Mouse (Mus musculus): ENCODE data around the gene Frat2. TPM values are rescaled to one million over a fixed set of nuclear protein-coding genes. Genes with fewer than 3 reads are reported as not detected.

Gene Frat2
- polyA plus RNA-seq (2014; fragmentation: Nextera tagmentation; extraction: Ambion mirVana): 6.4 and 6.5 TPM in 2 replicates

- WGBS: under 1% methylated on average over 72 of the region's 72 CpGs
- Histone ChIP-seq H3K27ac (ENCODE audit: low read depth) (peak within 1 kb of the TSS; percentile 92), H3K9me3 (ENCODE audit: control insufficient read depth, low read length) (no peaks in the 10 kb centered on the region), H3K4me2 (ENCODE audit: low read length) (peak within 1 kb of the TSS; percentile 91), H3K9ac (ENCODE audit: low read length) (peak within 1 kb of the TSS; percentile 74), H3K4me3 (ENCODE audit: low read depth, low read length) (peak within 1 kb of the TSS; percentile 67), H3K4me1 (replicated peaks; ENCODE audit: control insufficient read depth, insufficient read depth, low read length) (peaks cover 8% of the 10 kb centered on the region), H3K36me3 (ENCODE audit: control insufficient read depth, insufficient read depth, low read length) (no peaks in the 10 kb centered on the region), H3K27me3 (replicated peaks; ENCODE audit: control insufficient read depth, insufficient read depth, low read length) (no peaks in the 10 kb centered on the region)
- peak; percentile 96 for DNase-seq (ENCODE audit: low spot score)
- ATAC-seq (replicated peaks; ENCODE audit: low FRiP score, low TSS enrichment, low read depth): peak; percentile 97
Observed at GRCm38 (mm10) chr19:41847992-41848851, at the start of gene Frat2. Gene Frat2, minus strand, starts transcription at chr19:41848132.

- Histone ChIP-seq H3K9me3 (ENCODE audit: control insufficient read depth, low read length) (no peaks in the 10 kb centered on the region), H3K4me1 (replicated peaks; ENCODE audit: control insufficient read depth, insufficient read depth, low read length) (peaks cover 9% of the 10 kb centered on the region), H3K36me3 (ENCODE audit: control insufficient read depth, insufficient read depth, low read length) (peaks cover 3% of the 10 kb centered on the region; the same call in 1 of the 2 replicates), H3K4me3 (ENCODE audit: low read depth, low read length) (peak overlapping the region; percentile 62), H3K27me3 (replicated peaks; ENCODE audit: control insufficient read depth, insufficient read depth, low read length) (no peaks in the 10 kb centered on the region), H3K27ac (ENCODE audit: low read depth) (no peak overlapping the region), H3K9ac (ENCODE audit: low read length) (peak overlapping the region; percentile 33; the same call in 1 of the 2 replicates), H3K4me2 (ENCODE audit: low read length) (peak overlapping the region; percentile 79)
- DNase-seq (ENCODE audit: low spot score) (no peak), ATAC-seq (replicated peaks; ENCODE audit: low FRiP score, low TSS enrichment, low read depth) (0 out of 2 replicates have a peak, but pooled peaks have one; percentile 32)
- WGBS: 16% methylated on average over 18 of the region's 18 CpGs
Observed at GRCm38 (mm10) chr19:41896319-41896711, 48.4 kb upstream of the Frat2 start.

GRCm38 (mm10) chr19:41895460-41896318 is 47.8 kb upstream of the Frat2 start, which contains the start of gene Rrp12:
Gene Rrp12, minus strand, starts transcription at chr19:41896173.
- DNase-seq (ENCODE audit: low spot score) (peak; percentile 81), ATAC-seq (replicated peaks; ENCODE audit: low FRiP score, low TSS enrichment, low read depth) (peak; percentile 91)
- Histone ChIP-seq H3K36me3 (ENCODE audit: control insufficient read depth, insufficient read depth, low read length) (peaks cover 3% of the 10 kb centered on the region; the same call in 1 of the 2 replicates), H3K4me2 (ENCODE audit: low read length) (peak within 1 kb of the TSS; percentile 79), H3K4me1 (replicated peaks; ENCODE audit: control insufficient read depth, insufficient read depth, low read length) (peaks cover 9% of the 10 kb centered on the region), H3K4me3 (ENCODE audit: low read depth, low read length) (peak within 1 kb of the TSS; percentile 62), H3K27ac (ENCODE audit: low read depth) (0 out of 2 replicates have a peak within 1 kb of the TSS, but pooled peaks have one; percentile 28), H3K27me3 (replicated peaks; ENCODE audit: control insufficient read depth, insufficient read depth, low read length) (no peaks in the 10 kb centered on the region), H3K9ac (ENCODE audit: low read length) (peak within 1 kb of the TSS; percentile 54), H3K9me3 (ENCODE audit: control insufficient read depth, low read length) (no peaks in the 10 kb centered on the region)
- WGBS: 1% methylated on average over 46 of the region's 46 CpGs

GRCm38 (mm10) chr19:41894959-41895358 is 47.0 kb upstream of the Frat2 start:
- Histone ChIP-seq H3K4me2 (ENCODE audit: low read length) (peak overlapping the region; percentile 79), H3K4me3 (ENCODE audit: low read depth, low read length) (peak overlapping the region; percentile 62), H3K27ac (ENCODE audit: low read depth) (no peak overlapping the region), H3K36me3 (ENCODE audit: control insufficient read depth, insufficient read depth, low read length) (peaks cover 9% of the 10 kb centered on the region), H3K4me1 (replicated peaks; ENCODE audit: control insufficient read depth, insufficient read depth, low read length) (peaks cover 9% of the 10 kb centered on the region), H3K9me3 (ENCODE audit: control insufficient read depth, low read length) (no peaks in the 10 kb centered on the region), H3K9ac (ENCODE audit: low read length) (peak overlapping the region; percentile 54), H3K27me3 (replicated peaks; ENCODE audit: control insufficient read depth, insufficient read depth, low read length) (no peaks in the 10 kb centered on the region)
- DNase-seq (ENCODE audit: low spot score) (no peak), ATAC-seq (replicated peaks; ENCODE audit: low FRiP score, low TSS enrichment, low read depth) (no peak)
- 49% methylated on average over 7 of the region's 7 CpGs for WGBS

- no peak for ATAC-seq (replicated peaks; ENCODE audit: low FRiP score, low TSS enrichment, low read depth)
Observed at GRCm38 (mm10) chr19:41888191-41888590, 40.3 kb upstream of the Frat2 start.

GRCm38 (mm10) chr19:41883882-41884281 is 36.0 kb upstream of the Frat2 start:
- Histone ChIP-seq H3K36me3 (ENCODE audit: control insufficient read depth, insufficient read depth, low read length) (peaks cover 69% of the 10 kb centered on the region), H3K27ac (ENCODE audit: low read depth) (no peak overlapping the region), H3K9ac (ENCODE audit: low read length) (no peak overlapping the region), H3K4me3 (ENCODE audit: low read depth, low read length) (no peak overlapping the region), H3K27me3 (replicated peaks; ENCODE audit: control insufficient read depth, insufficient read depth, low read length) (no peaks in the 10 kb centered on the region), H3K4me1 (replicated peaks; ENCODE audit: control insufficient read depth, insufficient read depth, low read length) (no peaks in the 10 kb centered on the region), H3K9me3 (ENCODE audit: control insufficient read depth, low read length) (no peaks in the 10 kb centered on the region), H3K4me2 (ENCODE audit: low read length) (no peak overlapping the region)
- WGBS: 91% methylated on average over 9 of the region's 9 CpGs
- ATAC-seq (replicated peaks; ENCODE audit: low FRiP score, low TSS enrichment, low read depth): no peak
- DNase-seq (ENCODE audit: low spot score): no peak

More at GRCm38 (mm10) chr19:41888191-41888590, 40.3 kb upstream of the Frat2 start:
- peaks cover 65% of the 10 kb centered on the region for H3K36me3 ChIP-seq (ENCODE audit: control insufficient read depth, insufficient read depth, low read length)
- no peak overlapping the region for H3K9ac ChIP-seq (ENCODE audit: low read length)
- H3K27me3 ChIP-seq (replicated peaks; ENCODE audit: control insufficient read depth, insufficient read depth, low read length): no peaks in the 10 kb centered on the region
- no peak overlapping the region for H3K4me2 ChIP-seq (ENCODE audit: low read length)
- H3K27ac ChIP-seq (ENCODE audit: low read depth): no peak overlapping the region
- H3K9me3 ChIP-seq (ENCODE audit: control insufficient read depth, low read length): no peaks in the 10 kb centered on the region
- DNase-seq (ENCODE audit: low spot score): no peak
- H3K4me1 ChIP-seq (replicated peaks; ENCODE audit: control insufficient read depth, insufficient read depth, low read length): no peaks in the 10 kb centered on the region
- H3K4me3 ChIP-seq (ENCODE audit: low read depth, low read length): no peak overlapping the region

- Histone ChIP-seq H3K27ac (ENCODE audit: low read depth) (no peak overlapping the region), H3K9ac (ENCODE audit: low read length) (no peak overlapping the region), H3K27me3 (replicated peaks; ENCODE audit: control insufficient read depth, insufficient read depth, low read length) (no peaks in the 10 kb centered on the region), H3K4me1 (replicated peaks; ENCODE audit: control insufficient read depth, insufficient read depth, low read length) (no peaks in the 10 kb centered on the region), H3K36me3 (ENCODE audit: control insufficient read depth, insufficient read depth, low read length) (peaks cover 66% of the 10 kb centered on the region), H3K9me3 (ENCODE audit: control insufficient read depth, low read length) (no peaks in the 10 kb centered on the region), H3K4me2 (ENCODE audit: low read length) (no peak overlapping the region), H3K4me3 (ENCODE audit: low read depth, low read length) (no peak overlapping the region)
- ATAC-seq (replicated peaks; ENCODE audit: low FRiP score, low TSS enrichment, low read depth) (no peak), DNase-seq (ENCODE audit: low spot score) (no peak)
- 96% methylated on average over 4 of the region's 4 CpGs for WGBS
Observed at GRCm38 (mm10) chr19:41881842-41882241, 33.9 kb upstream of the Frat2 start.

- H3K9ac ChIP-seq (ENCODE audit: low read length): no peak overlapping the region
- no peak for DNase-seq (ENCODE audit: low spot score)
- WGBS: 92% methylated on average over 14 of the region's 14 CpGs
- H3K4me1 ChIP-seq (replicated peaks; ENCODE audit: control insufficient read depth, insufficient read depth, low read length): no peaks in the 10 kb centered on the region
- H3K4me2 ChIP-seq (ENCODE audit: low read length): no peak overlapping the region
- H3K4me3 ChIP-seq (ENCODE audit: low read depth, low read length): no peak overlapping the region
- H3K36me3 ChIP-seq (ENCODE audit: control insufficient read depth, insufficient read depth, low read length): peaks cover 75% of the 10 kb centered on the region
- no peaks in the 10 kb centered on the region for H3K9me3 ChIP-seq (ENCODE audit: control insufficient read depth, low read length)
- ATAC-seq (replicated peaks; ENCODE audit: low FRiP score, low TSS enrichment, low read depth): no peak
- H3K27me3 ChIP-seq (replicated peaks; ENCODE audit: control insufficient read depth, insufficient read depth, low read length): no peaks in the 10 kb centered on the region
- H3K27ac ChIP-seq (ENCODE audit: low read depth): no peak overlapping the region
Observed at GRCm38 (mm10) chr19:41874356-41874755, 26.4 kb upstream of the Frat2 start.

Measured in intestine, embryonic 14.5 days (tissue).